Mouse (Mus musculus): ENCODE data around the gene Nuak2. TPM values are rescaled to one million over a fixed set of nuclear protein-coding genes. Genes with fewer than 3 reads are reported as not detected.

Nuak2 gene
- polyA plus RNA-seq, 2 experiments, result 1.2 to 2.0 TPM

- Histone ChIP-seq H3K4me2 (ENCODE audit: low read depth) (peak overlapping the region; percentile 79), H3K4me3 (ENCODE audit: insufficient read depth in 1 of 2, low read depth in 2 of 2, low read length in 2 of 2) (peak overlapping the region; percentile 46 to 51), H3K27ac (peak overlapping the region; percentile 88), H3K9ac (replicated peaks) (peak overlapping the region; percentile 43), H3K27me3 (ENCODE audit: control insufficient read depth, insufficient read depth, low read length) (no peaks in the 10 kb centered on the region), H3K36me3 (replicated peaks; ENCODE audit: control insufficient read depth, insufficient read depth, low read depth) (peaks cover 72% of the 10 kb centered on the region), H3K4me1 (replicated peaks; ENCODE audit: control insufficient read depth in 2 of 2, insufficient read depth in 2 of 2, low read length in 1 of 2) (peaks cover 87 to 88% of the 10 kb centered on the region in 2 experiments), H3K9me3 (ENCODE audit: control insufficient read depth, low read length) (no peaks in the 10 kb centered on the region)
- ATAC-seq (ENCODE audit: insufficient read depth) (no peak), DNase-seq (ENCODE audit: low read depth in 3 of 3, low spot score in 3 of 3) (no peak)
- 43% methylated on average over 3 of the region's 3 CpGs for WGBS (ENCODE audit: insufficient replicate concordance)
- TF ChIP-seq CTCF (IDR thresholded peaks at IDR 0.05; ENCODE audit: low read depth) (no peak), EP300 (IDR thresholded peaks at IDR 0.05; ENCODE audit: low read depth) (no peak)
Observed at GRCm38 (mm10) chr1:132374873-132375244, 58.9 kb downstream of the Nuak2 start.

- DNase-seq (ENCODE audit: low read depth in 3 of 3, low spot score in 3 of 3) (no peak), ATAC-seq (ENCODE audit: insufficient read depth) (peak; percentile 37; the same call in 1 of the 2 replicates)
- Histone ChIP-seq H3K36me3 (replicated peaks; ENCODE audit: control insufficient read depth, insufficient read depth, low read depth) (peaks cover 76% of the 10 kb centered on the region), H3K9ac (replicated peaks) (peak overlapping the region; percentile 43), H3K4me1 (replicated peaks; ENCODE audit: control insufficient read depth in 2 of 2, insufficient read depth in 2 of 2, low read length in 1 of 2) (peaks cover 88 to 91% of the 10 kb centered on the region in 2 experiments), H3K27me3 (ENCODE audit: control insufficient read depth, insufficient read depth, low read length) (no peaks in the 10 kb centered on the region), H3K27ac (peak overlapping the region; percentile 88), H3K9me3 (ENCODE audit: control insufficient read depth, low read length) (no peaks in the 10 kb centered on the region), H3K4me2 (ENCODE audit: low read depth) (peak overlapping the region; percentile 79), H3K4me3 (ENCODE audit: insufficient read depth in 1 of 2, low read depth in 2 of 2, low read length in 2 of 2) (peak overlapping the region; percentile 46 to 51)
- TF ChIP-seq CTCF (IDR thresholded peaks at IDR 0.05; ENCODE audit: low read depth) (no peak), EP300 (IDR thresholded peaks at IDR 0.05; ENCODE audit: low read depth) (no peak)
- WGBS (ENCODE audit: insufficient replicate concordance), result 27% methylated on average over 4 of the region's 4 CpGs
Observed at GRCm38 (mm10) chr1:132375256-132375655, 59.3 kb downstream of the Nuak2 start.

- peak overlapping the region; percentile 88 for H3K27ac ChIP-seq
- H3K27me3 ChIP-seq (ENCODE audit: control insufficient read depth, insufficient read depth, low read length), result no peaks in the 10 kb centered on the region
- DNase-seq (ENCODE audit: low read depth in 3 of 3, low spot score in 3 of 3) (no peak), ATAC-seq (ENCODE audit: insufficient read depth) (no peak)
- H3K36me3 ChIP-seq (replicated peaks; ENCODE audit: control insufficient read depth, insufficient read depth, low read depth), result peaks cover 78% of the 10 kb centered on the region
- peak overlapping the region; percentile 25 to 51 for H3K4me3 ChIP-seq (ENCODE audit: insufficient read depth in 1 of 2, low read depth in 2 of 2, low read length in 2 of 2)
- no peak for TF ChIP-seq EP300 (IDR thresholded peaks at IDR 0.05; ENCODE audit: low read depth)
- no peak for TF ChIP-seq CTCF (IDR thresholded peaks at IDR 0.05; ENCODE audit: low read depth)
- H3K4me1 ChIP-seq (replicated peaks; ENCODE audit: control insufficient read depth in 2 of 2, insufficient read depth in 2 of 2, low read length in 1 of 2), result peaks cover 90 to 95% of the 10 kb centered on the region in 2 experiments
- no peaks in the 10 kb centered on the region for H3K9me3 ChIP-seq (ENCODE audit: control insufficient read depth, low read length)
- peak overlapping the region; percentile 19 for H3K9ac ChIP-seq (replicated peaks)
- WGBS (ENCODE audit: insufficient replicate concordance), result 91% methylated on average over 8 of the region's 8 CpGs
- peak overlapping the region; percentile 79 for H3K4me2 ChIP-seq (ENCODE audit: low read depth)
Observed at GRCm38 (mm10) chr1:132376211-132377054, 60.5 kb downstream of the Nuak2 start.

GRCm38 (mm10) chr1:132377055-132377365 is 61.1 kb downstream of the Nuak2 start:
- Histone ChIP-seq H3K9me3 (ENCODE audit: control insufficient read depth, low read length) (no peaks in the 10 kb centered on the region), H3K27ac (peak overlapping the region; percentile 65), H3K9ac (replicated peaks) (no peak overlapping the region), H3K4me3 (ENCODE audit: insufficient read depth in 1 of 2, low read depth in 2 of 2, low read length in 2 of 2) (peak overlapping the region in 1 of 2 experiments; percentile 14; a peak in 2 of 4 replicates), H3K27me3 (ENCODE audit: control insufficient read depth, insufficient read depth, low read length) (no peaks in the 10 kb centered on the region), H3K4me2 (ENCODE audit: low read depth) (peak overlapping the region; percentile 79), H3K36me3 (replicated peaks; ENCODE audit: control insufficient read depth, insufficient read depth, low read depth) (peaks cover 76% of the 10 kb centered on the region), H3K4me1 (replicated peaks; ENCODE audit: control insufficient read depth in 2 of 2, insufficient read depth in 2 of 2, low read length in 1 of 2) (peaks cover 89 to 93% of the 10 kb centered on the region in 2 experiments)
- no peak for ATAC-seq (ENCODE audit: insufficient read depth)
- TF ChIP-seq CTCF (IDR thresholded peaks at IDR 0.05; ENCODE audit: low read depth), result no peak
- no peak for TF ChIP-seq EP300 (IDR thresholded peaks at IDR 0.05; ENCODE audit: low read depth)
- WGBS (ENCODE audit: insufficient replicate concordance), result 59% methylated on average over 7 of the region's 7 CpGs
- DNase-seq (ENCODE audit: low read depth in 3 of 3, low spot score in 3 of 3), result no peak

GRCm38 (mm10) chr1:132377811-132378210 is 61.9 kb downstream of the Nuak2 start:
- ATAC-seq (ENCODE audit: insufficient read depth), result no peak
- H3K9me3 ChIP-seq (ENCODE audit: control insufficient read depth, low read length), result no peaks in the 10 kb centered on the region
- H3K4me2 ChIP-seq (ENCODE audit: low read depth), result peak overlapping the region; percentile 79
- peak overlapping the region; percentile 65 for H3K27ac ChIP-seq
- peak overlapping the region in 1 of 2 experiments; percentile 23; a peak in 2 of 4 replicates for H3K4me3 ChIP-seq (ENCODE audit: insufficient read depth in 1 of 2, low read depth in 2 of 2, low read length in 2 of 2)
- peaks cover 88 to 93% of the 10 kb centered on the region in 2 experiments for H3K4me1 ChIP-seq (replicated peaks; ENCODE audit: control insufficient read depth in 2 of 2, insufficient read depth in 2 of 2, low read length in 1 of 2)
- WGBS (ENCODE audit: insufficient replicate concordance), result 25% methylated on average over 3 of the region's 3 CpGs
- peaks cover 69% of the 10 kb centered on the region for H3K36me3 ChIP-seq (replicated peaks; ENCODE audit: control insufficient read depth, insufficient read depth, low read depth)
- no peak for DNase-seq (ENCODE audit: low read depth in 3 of 3, low spot score in 3 of 3)
- H3K27me3 ChIP-seq (ENCODE audit: control insufficient read depth, insufficient read depth, low read length), result no peaks in the 10 kb centered on the region
- peak overlapping the region; percentile 43 for H3K9ac ChIP-seq (replicated peaks)
- TF ChIP-seq CTCF (IDR thresholded peaks at IDR 0.05; ENCODE audit: low read depth) (no peak), EP300 (IDR thresholded peaks at IDR 0.05; ENCODE audit: low read depth) (no peak)
